Mouse (Mus musculus): ENCODE measurements around the gene Cep55.

The Cep55 gene

DNA sequence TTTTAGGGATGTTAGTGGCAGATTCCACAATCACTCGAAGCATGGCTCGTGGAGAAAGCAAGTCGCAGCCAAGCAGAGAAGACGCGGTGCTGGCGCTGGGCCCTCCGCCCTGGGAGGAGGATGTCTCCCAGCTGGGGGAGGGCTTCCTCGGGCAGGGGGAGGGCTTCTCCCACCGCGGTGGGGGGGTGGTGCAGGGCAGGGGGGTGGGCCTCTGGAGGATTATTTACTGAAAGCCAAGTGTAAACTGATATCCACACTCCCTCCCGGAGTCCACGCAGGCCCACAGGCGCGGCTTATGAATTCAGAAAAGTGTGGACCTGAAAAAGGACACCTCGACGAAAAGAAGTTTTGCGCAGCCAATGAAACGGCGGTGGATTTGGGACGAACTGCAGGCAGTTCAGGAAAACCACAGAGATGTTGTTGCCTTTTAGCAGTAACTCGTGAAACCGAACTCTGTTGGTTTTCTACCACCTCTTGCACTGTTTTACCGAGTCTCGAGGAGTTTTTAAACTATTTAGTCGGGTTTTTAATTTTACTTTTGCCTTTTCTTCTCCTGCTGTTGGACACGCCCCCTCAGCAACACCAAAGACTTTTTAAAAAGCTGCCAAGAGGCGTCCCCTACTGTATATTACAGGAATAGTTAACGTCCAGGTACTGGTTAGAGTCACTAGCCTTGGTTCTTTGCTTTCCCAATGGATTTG, 11.4 kb upstream of the Cep55 start, which contains the start of gene Myof:
Gene Myof, minus strand, starts transcription at position 297 of the 701 bp plus-strand sequence.
- DNase-seq (ENCODE audit: low spot score in 2 of 2), result peak in 1 of 2 experiments; percentile 28

DNA sequence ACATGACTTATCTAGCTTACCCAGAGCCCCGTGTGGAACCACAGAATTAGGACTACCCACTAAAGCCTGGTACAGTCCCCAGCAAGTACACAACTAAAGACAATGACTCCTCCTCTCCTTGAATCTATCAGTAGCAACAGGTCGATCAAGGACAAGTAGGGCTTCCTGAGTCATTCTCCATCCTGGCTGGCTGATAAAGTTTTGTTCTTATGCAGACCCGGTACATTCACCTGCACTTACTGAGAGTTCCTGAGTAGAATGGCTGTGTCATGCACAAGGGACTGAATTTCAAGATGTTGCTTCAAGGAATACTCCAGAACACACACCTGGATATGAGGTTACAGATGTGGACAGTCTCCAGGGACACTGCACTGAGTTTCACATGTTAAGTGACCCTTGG, 9.6 kb upstream of the Cep55 start:
- no peak for DNase-seq (ENCODE audit: low spot score in 2 of 2)

DNA sequence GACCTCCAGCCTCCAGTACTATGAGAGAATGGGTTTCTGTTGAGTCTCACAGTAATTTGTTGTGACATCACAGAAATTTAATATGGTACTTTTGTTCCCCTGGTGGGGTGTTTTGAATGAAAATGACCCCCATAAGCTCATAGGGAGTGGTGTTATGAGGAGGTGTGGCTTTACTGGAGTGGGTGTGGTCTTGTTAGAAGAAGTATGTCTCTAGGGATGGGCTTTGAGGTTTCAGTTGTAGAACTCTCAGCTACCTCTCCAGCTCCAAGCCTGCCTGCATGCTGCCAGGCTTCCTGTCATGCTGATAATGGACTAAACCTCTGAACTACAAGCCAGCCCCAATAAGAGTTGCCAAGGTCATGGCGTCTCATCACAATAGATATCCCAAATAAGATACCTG, 5.1 kb upstream of the Cep55 start:
- no peak for DNase-seq (ENCODE audit: low spot score in 2 of 2)

DNA sequence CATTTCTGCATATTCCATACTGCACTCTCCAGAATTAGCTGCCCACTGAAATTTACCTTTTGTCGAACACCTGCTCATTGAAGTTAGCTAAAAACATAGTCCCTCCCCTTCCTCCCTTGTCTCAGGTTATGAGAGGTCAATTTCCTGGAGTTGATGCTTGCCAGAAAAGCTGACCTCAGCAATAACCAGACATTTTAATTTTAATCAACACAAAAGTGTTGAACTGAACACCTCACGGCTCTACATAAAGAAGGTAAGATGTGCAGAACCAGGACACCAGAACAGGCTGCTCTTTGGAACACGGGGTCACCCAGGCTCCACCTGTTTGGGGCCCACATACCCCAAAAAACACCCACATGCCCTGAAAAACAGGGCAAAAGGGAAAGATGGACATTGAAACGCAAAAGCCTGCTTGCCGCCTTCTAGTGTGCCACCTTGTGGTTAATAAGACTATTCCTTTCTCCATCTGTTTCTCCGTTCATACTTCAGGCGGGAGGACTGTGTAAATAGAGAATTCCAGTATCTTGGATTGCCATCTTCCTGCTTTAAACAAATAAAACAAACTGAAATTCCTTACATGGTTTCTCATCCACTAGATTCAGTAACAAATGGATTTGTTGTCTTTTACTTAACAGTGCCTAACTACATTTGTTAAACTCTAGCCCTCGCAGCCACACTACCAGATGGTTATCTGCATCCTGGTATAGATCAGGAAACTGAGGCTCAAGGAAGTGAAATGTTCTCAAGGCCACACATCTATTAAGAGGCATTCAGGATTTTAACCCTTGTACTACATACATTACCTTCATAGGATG, 1.4 kb upstream of the Cep55 start:
- no peak for DNase-seq (ENCODE audit: low spot score in 2 of 2)

DNA sequence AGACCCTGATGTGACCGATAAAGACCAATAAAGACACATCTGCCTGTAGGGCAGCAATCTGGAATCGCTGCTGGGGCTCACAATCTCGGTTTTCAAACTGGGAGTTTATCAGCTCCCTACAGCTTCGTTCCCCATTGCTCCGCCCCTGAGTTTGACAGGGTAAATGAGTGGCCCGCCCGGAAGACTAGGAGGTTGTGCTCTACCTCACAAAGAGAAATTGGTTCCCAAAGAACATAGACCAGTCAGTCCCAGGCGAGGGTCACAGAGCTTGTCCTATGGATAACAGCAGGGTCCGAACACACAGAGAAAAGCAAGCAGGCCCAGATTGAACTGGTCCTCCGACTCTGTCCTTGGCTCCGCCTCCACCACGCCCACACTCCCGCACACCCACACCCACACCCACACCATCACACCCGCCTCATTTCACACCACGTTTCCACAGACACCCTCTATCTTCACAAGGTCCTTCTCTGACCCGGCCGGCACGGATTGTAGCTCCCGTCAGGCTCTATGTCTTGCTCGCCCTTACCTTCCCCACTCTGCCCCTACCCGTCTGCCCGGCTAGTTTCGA, 577 bp upstream of the Cep55 start:
- DNase-seq (ENCODE audit: low spot score in 2 of 2), result peak; percentile 85 to 86

DNA sequence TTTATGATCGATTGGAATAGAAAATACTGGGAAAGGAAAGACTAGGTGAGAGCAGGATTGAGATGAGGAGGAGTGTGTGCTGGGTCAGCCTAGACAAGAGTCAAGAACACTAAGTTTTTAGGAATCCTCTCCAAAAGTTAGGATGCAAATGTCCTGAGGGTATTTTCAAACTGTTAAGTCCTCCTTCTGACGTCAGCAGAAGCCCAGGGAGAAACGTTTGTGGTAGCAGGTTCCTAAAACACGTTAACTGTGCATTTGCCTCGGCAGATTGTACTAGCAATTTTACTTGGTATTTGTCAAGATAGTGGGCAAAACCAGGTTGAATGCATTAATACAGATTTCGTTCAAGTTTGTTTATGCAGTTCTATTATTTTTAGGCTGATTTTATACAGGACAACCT, 987 bp downstream of the Cep55 start:
- DNase-seq (ENCODE audit: low spot score in 2 of 2), result no peak

DNA sequence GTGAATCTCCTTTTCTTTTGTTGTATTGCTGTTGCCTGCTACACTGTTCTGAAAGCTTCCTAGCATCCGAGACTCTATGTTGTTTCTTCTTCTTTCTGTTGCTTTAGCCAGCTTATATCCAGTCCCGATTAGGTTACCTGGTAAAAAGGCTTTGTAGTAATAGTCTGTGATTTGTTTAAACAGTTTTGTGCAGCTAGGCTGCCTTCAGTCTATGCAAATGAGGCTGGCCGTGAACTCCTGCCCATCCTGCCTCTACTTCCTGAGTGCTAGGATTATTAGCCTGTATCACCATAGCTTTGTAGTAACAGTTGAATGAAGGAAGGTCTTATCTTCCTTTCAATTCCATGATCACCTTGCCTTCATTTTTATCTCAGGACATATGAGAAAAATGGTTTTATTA, 1.5 kb downstream of the Cep55 start:
- no peak for DNase-seq (ENCODE audit: low spot score in 2 of 2)

DNA sequence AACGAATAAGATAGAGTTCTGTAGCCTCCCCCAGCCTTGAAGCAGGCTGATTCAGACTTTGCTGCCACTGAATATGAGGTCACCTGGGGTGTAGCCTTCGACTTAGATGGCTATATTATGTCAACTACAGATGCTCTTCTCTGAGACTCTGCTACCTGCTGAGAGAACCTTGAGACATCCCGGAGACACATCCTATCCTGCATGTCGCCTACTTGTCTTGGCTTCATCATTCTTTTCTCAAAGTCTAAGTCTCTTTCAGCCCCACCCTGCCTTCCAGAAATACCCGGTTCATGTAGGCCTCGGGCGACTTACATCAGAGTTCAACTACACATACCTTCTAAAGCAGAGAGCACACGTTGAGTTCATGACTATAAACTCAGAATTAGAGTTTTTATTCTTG, 2.1 kb downstream of the Cep55 start:
- no peak for DNase-seq (ENCODE audit: low spot score in 2 of 2)

DNA sequence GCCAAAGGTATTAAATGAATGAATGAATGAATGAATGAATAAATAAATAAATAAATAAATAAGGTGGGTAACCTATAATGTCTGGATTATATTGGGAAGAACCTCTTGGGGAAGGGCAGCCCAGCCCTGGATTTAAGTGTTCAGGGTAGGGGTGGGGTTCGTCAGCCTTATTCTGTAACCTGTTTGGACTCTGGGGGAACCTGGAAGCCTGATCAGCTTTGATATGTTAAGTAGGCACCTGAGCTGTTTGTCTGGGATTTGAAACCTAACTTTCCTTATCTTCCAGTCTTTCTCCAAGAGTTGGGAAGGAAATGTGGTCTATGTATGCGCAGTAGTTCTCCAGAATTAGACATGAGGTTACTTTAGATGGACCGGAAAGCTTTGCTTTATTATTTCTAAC, 8.4 kb downstream of the Cep55 start:
- DNase-seq (ENCODE audit: low spot score in 2 of 2), result no peak

DNA sequence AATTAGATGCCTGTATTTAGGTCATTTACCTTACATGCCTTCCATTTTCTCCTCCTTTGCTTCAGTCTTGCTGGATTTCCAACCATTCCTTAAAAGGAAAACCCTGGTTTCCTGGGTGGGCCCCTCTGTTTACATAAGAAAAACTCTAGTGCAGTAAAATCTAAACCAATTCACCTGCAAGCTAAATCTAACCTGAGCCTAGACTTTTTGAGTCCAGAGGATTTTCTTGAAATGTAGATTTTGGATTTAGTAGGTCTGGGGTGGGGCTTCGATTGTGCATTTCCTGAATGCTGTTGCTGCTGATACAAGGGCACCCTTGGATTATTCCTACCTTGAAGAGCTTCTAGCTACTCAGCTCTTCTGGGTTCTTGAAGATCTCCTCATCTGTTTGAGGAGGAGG, 9.2 kb downstream of the Cep55 start:
- DNase-seq (ENCODE audit: low spot score in 2 of 2), result no peak

DNA sequence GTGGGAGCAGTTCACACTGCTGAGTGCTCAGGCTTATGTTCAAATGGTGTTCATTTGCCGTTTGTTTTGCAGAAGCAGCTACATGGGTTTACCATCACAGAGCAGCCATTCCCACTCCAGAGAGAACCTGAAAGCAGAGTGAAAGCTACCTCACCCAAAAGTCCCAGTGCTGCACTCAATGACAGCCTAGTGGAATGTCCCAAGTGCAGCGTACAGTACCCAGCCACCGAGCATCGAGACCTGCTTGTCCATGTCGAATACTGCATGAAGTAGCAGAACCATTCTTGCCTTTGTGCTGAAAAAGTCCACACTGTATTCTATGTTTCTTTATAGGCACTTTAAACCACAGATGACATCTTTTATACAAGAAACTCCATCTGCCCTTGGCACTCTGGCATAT, 18.4 kb downstream of the Cep55 start:
- no peak for DNase-seq (ENCODE audit: low spot score in 2 of 2)

DNA sequence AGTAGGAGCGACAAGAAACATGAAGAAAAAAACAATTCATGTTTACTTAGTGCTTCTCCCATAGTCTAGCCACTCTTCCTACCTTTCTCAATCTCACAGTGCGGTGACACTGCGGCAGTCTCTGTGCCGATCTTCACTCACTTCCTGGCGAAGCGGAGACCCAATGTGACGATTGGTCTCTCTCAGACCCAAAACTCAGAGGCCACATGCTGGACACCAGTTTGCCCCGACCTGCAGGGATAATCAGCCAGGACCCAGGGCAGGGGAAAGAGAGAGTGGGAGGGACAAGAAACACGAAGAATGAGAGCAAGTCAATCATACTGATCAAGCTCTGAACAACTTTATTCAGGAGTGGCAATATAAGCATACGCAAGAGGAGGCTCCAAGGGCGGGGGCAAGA, 20.2 kb downstream of the Cep55 start:
- DNase-seq (ENCODE audit: low spot score in 2 of 2), result no peak

DNA sequence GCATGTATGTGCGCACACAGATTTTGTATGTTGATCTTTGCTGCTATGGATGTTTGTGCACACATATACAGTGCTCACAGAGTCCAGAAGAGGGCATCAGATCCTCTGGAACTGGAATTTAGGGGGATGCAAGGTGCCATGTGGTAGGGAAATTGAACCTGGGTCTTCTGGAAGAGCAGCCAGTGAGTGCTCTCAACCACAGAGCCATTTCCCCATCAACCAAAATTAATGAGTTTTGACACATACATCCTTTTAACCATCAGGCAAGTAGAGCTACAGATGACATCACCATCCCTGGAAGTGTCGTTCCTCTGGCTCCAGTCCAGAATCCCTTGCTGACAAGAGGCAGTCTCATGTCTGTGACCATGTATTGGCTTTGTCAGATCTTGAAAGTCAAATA, 21.4 kb downstream of the Cep55 start:
- no peak for DNase-seq (ENCODE audit: low spot score in 2 of 2)

DNA sequence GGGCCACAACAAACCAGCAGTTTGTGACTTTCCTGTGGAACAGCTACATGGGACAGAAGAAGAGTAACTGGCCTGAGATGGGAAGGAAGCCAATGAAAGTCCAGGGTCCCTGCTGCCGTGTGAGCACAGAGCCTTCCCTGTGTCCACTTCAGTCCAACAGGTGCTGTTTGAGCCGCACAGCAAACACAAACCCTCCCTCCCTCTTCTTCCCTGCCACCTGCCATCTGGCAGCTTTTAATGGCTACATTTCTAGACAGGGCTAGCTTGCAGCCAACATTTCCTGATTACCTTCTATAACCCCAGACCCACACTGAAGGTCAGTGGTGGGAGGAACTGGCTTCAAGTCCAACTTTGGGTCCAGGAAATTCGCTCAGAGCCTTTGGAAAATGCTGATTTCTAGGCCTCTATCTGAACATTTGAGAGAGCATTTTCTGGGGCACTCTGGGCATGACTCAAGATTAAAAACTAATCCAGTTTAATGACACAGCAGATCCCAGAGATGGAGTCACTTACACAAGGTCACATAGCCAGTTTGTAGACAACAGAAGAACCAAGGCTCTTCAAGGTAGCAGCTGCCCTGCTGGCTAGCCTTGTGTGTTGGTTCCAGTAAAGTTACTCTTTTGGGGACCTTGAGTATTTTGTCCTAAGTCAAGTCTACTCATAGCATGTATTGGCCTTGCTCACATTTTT, 23.2 kb downstream of the Cep55 start:
- no peak for DNase-seq (ENCODE audit: low spot score in 2 of 2)

DNA sequence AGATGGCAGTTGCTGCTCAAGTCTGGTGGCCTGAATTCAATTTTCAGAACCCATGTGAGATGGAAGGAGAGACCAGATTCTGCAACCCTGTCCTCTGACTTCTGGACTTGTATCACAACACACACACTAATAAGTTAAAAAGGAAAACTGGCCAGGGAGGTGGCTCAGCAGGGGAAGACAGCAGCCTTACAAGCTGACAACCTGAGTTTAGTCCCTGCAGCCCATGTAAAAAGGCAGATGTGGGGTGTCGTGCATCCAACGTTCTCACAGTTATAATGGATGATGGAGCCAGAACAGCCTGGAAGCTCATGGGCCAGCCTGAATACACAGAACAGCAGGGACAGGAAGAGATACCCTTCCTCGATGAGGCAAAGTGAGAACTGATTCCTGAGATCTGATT, 26.6 kb downstream of the Cep55 start:
- no peak for DNase-seq (ENCODE audit: low spot score in 2 of 2)

DNA sequence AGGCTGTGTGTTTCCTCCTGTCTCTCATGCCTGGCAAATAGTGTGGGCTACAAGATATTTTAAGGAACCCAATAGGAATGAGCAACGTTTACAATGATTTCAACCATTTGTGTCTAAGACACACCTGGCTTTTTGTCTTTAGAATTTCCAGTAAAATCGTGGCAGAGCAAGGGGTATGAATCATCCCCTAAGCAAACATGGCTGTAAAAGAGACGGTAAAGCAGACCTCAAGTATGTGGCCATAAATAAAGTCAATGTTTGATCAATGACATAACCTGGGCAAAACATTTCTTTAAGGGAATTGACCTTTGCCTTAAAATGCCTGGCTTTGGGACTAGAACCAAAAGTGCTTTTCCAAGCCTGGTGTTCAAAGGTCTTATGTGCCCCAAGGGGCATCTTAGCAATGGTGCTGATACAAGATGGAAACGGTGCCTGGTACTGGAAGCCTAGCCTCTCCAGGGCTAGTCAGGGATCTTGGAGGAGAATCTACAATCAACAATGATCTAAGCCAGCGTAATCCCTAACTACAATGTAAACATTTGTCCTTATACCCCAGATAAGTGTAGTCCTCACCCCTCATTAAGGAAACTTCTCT, 28.2 kb downstream of the Cep55 start:
- no peak for DNase-seq (ENCODE audit: low spot score in 2 of 2)

DNA sequence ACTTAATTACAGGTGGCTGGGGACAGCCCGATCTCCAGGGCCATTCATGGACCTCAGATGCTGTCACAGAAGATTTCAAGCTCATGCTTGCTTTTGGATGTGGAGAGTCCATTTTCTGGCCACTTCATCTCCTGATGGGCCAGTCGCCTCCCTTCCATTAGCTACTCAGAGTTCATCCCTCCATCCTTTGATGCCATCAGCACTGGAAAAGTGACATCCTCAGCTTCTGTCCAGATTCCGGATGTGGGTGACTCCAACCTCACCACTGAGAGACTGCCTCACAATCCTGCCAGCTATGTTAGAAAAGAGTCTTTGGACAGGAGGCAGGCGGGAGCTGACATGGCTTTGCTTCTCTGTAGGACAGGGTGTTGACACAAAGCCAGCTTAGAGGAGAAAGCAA, 31.0 kb downstream of the Cep55 start:
- DNase-seq (ENCODE audit: low spot score in 2 of 2), result no peak

DNA sequence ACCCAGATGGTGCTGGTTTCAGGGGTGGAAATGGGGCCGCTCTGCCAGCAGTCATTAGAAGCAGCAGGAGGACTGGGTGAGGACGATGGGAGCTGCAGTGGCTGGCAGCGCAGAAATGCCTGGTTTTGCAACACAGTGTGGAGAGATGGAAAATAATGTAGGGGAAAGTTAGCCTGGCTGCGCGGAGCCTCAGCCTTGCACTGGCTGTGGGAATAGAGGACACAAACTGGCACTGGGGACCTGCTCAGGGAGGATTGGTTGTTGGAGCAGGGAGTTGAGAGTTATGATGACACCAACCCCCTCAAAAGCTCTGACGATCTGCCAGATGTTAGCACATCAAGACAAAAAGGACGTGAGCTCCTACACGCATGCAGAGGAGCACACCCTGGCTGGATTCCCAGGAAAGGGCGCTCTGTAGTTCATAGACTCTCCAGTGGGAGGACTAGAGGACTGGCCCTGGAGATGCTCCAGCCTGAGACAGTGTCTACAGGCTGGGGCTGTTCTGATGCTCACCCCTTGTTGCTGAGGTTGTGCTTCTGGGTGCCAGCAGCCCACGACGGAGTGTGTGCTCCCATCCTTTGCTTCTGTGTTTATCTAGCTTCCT, 32.2 kb downstream of the Cep55 start:
- no peak for DNase-seq (ENCODE audit: low spot score in 2 of 2)

DNA sequence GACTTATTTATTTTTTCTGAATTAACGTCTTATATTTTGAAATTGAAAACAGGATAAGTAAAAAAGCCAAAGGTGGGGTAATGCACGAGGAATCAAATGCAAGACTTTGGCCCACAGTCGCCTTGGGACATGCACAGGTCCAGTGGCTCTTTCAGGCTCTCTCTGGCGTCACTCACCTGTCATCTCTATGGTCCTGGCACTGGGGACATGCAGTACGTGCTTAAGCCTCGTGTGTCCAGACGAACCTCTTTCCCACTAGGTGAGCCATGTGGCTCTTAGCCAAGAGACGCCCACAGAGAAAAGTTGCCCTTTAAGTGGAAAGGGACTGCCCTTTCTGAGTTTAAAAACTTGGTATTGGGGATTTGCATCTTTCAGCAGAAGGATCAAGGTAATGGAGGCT, 34.5 kb downstream of the Cep55 start:
- no peak for DNase-seq (ENCODE audit: low spot score in 2 of 2)

DNA sequence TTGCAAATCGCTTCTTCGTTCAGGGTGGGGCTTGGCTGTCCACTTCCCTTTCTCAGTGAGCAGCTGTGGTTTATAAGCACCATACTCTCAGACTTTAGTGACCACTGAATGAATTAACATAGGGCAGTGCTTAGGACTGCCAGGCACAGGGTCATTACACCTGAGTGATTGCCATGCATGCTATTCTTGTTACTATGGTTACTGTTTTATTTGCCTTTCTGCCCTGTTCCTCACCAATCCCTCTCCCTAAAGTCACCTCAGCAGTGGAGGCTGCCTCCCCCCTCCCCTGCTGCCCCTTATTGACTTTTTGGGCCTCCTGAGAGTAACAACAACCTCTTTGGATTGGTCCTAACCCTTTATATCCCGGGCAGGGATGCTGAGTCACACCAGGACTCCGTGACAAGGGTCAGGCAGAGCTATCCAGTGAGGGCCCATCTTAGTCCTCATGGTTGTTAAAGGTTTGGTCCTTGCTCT, 36.7 kb downstream of the Cep55 start:
- no peak for DNase-seq (ENCODE audit: low spot score in 2 of 2)

DNA sequence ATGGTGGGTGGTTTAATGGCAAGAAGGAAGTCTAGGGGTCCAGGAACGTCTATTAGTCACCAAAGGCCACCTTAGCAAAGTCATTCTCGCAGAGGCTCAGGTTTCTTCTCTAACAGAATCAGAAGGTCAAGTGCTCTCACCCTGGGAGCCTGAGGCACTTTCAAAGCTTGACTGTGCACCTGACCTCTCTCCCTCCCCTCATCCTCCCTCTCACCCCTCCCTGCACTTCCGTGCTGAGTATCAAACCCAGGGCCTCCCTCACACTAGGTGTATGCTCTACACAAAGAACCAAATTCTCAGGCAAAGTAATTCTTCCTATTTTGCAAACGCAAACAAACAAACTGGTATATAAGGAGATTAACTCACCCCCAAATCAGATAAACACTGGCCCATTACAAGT, 41.4 kb downstream of the Cep55 start:
- DNase-seq (ENCODE audit: low spot score in 2 of 2), result no peak
